Mouse (Mus musculus) forebrain, embryonic 14.5 days (tissue): ENCODE results near the gene Oxct1. TPM values are rescaled to one million over a fixed set of nuclear protein-coding genes. Genes with fewer than 3 reads are reported as not detected.

Experiments
- ATAC-seq: fragments of 200-750 bp; cut with Nextera tagmentation; 2 replicates; pipeline ENCODE4 v1.8.0; 2017; ENCODE audit warnings: mild to moderate bottlenecking, moderate library complexity
- DNase-seq: peaks from one replicate; pipeline ENCODE4 v3.0.0-alpha.2; 2015; ENCODE audit warnings: low spot score
- H3K27ac ChIP-seq: fragments of 300-500 bp; sonication (generic); 2 replicates; pipeline ENCODE4 v1.5.1; 2014; ENCODE audit warnings: low read depth, mild to moderate bottlenecking, control low read depth, low read length, moderate library complexity
- H3K27me3 ChIP-seq: fragments of 300-500 bp; sonication (generic); replicated peaks from 2 replicates; pipeline ENCODE4 v1.6.1; 2014; ENCODE audit warnings: low read length, control low read depth, mixed read lengths; ENCODE audit not compliant: control insufficient read depth, insufficient read depth
- H3K36me3 ChIP-seq: fragments of 300-500 bp; sonication (generic); 2 replicates; pipeline ENCODE4 v1.6.1; 2014; ENCODE audit warnings: low read length, control low read depth; ENCODE audit not compliant: control insufficient read depth, insufficient read depth
- H3K4me1 ChIP-seq: fragments of 300-500 bp; sonication (generic); 2 replicates; pipeline ENCODE4 v1.6.1; 2014; ENCODE audit warnings: antibody characterized with exemption, low read length, control low read depth; ENCODE audit not compliant: control insufficient read depth, insufficient read depth
- H3K4me2 ChIP-seq: fragments of 300-500 bp; sonication (generic); 2 replicates; pipeline ENCODE4 v1.6.1; 2014; ENCODE audit warnings: mild to moderate bottlenecking, control low read depth, low read length
- H3K4me3 ChIP-seq: fragments of 300-500 bp; sonication (generic); 2 replicates; pipeline ENCODE4 v1.5.1; 2014; ENCODE audit warnings: low read depth, low read length, control low read depth
- H3K9ac ChIP-seq: fragments of 300-500 bp; sonication (generic); 2 replicates; pipeline ENCODE4 v1.6.1; 2014; ENCODE audit warnings: mild to moderate bottlenecking, low read length, control low read depth, moderate library complexity
- H3K9me3 ChIP-seq: fragments of 300-500 bp; sonication (generic); replicated peaks from 2 replicates; pipeline ENCODE4 v1.6.1; 2016; ENCODE audit warnings: low read length, control low read depth, mixed read lengths; ENCODE audit not compliant: control insufficient read depth
- whole genome bisulfite sequencing: fragments of 180-500 bp; shearing (Covaris S2); extraction: QIAGEN DNeasy Blood & Tissue Kit; methylation state at CpG from one replicate; pipeline ENCODE4 v1.1.7; 2014; 5-methylcytosine and 5-hydroxymethylcytosine counted together
- polyA plus RNA-seq: library from polyadenylated mRNA; unstranded; fragments of >200 nt; fragmentation: Nextera tagmentation; extraction: Ambion mirVana; gene quantifications from 2 replicates; pipeline ENCODE4 v1.2.1, GENCODE M21; 2014

Gene Oxct1
- 244 and 275 TPM in 2 replicates for polyA plus RNA-seq

- ATAC-seq (peak; percentile 96), DNase-seq (peak; percentile 95)
- H3K9ac ChIP-seq: peak within 1 kb of the TSS; percentile 86
- peak within 1 kb of the TSS; percentile 80 for H3K4me3 ChIP-seq
- peak within 1 kb of the TSS; percentile 67 for H3K4me2 ChIP-seq
- WGBS: under 1% methylated on average over 45 of the region's 45 CpGs
- H3K4me1 ChIP-seq: peaks cover 8% of the 10 kb centered on the region; the same call in 1 of the 2 replicates
- no peaks in the 10 kb centered on the region for H3K27me3 ChIP-seq
- H3K27ac ChIP-seq: peak within 1 kb of the TSS; percentile 94
- H3K9me3 ChIP-seq: no peaks in the 10 kb centered on the region
- H3K36me3 ChIP-seq: no peaks in the 10 kb centered on the region
These were observed at the start of gene Oxct1 for GRCm38 (mm10) chr15:4026231-4026773. Gene Oxct1 (plus strand): TSS chr15:4026383.

GRCm38 (mm10) chr15:3978279-3978678 lies 47.9 kb upstream of the Oxct1 start:
- WGBS: 93% methylated on average over 2 of the region's 2 CpGs

GRCm38 (mm10) chr15:3979061-3979848 lies 46.9 kb upstream of the Oxct1 start, which contains the start of gene Fbxo4:
Gene Fbxo4 (minus strand): TSS chr15:3979573.
- peak within 1 kb of the TSS; percentile 68 for H3K4me2 ChIP-seq
- ATAC-seq (peak; percentile 94), DNase-seq (peak; percentile 58)
- H3K36me3 ChIP-seq: peaks cover 11% of the 10 kb centered on the region
- no peaks in the 10 kb centered on the region for H3K27me3 ChIP-seq
- H3K9ac ChIP-seq: peak within 1 kb of the TSS; percentile 97
- H3K4me1 ChIP-seq: no peaks in the 10 kb centered on the region
- H3K27ac ChIP-seq: peak within 1 kb of the TSS; percentile 92
- H3K4me3 ChIP-seq: peak within 1 kb of the TSS; percentile 63
- no peaks in the 10 kb centered on the region for H3K9me3 ChIP-seq
- 2% methylated on average over 45 of the region's 61 CpGs for WGBS

More at GRCm38 (mm10) chr15:3978279-3978678, 47.9 kb upstream of the Oxct1 start:
- Histone ChIP-seq H3K9ac (no peak overlapping the region), H3K4me2 (no peak overlapping the region), H3K27me3 (no peaks in the 10 kb centered on the region), H3K4me1 (no peaks in the 10 kb centered on the region), H3K9me3 (no peaks in the 10 kb centered on the region), H3K27ac (no peak overlapping the region), H3K4me3 (no peak overlapping the region), H3K36me3 (peaks cover 3% of the 10 kb centered on the region)
- DNase-seq (no peak), ATAC-seq (0 out of 2 replicates have a peak, but pooled peaks have one; percentile 12)

- Histone ChIP-seq H3K4me2 (peak overlapping the region; percentile 68), H3K27me3 (no peaks in the 10 kb centered on the region), H3K9ac (peak overlapping the region; percentile 97), H3K4me1 (no peaks in the 10 kb centered on the region), H3K4me3 (peak overlapping the region; percentile 63; the same call in 1 of the 2 replicates), H3K27ac (0 out of 2 replicates have a peak overlapping the region, but pooled peaks have one; percentile 92), H3K9me3 (no peaks in the 10 kb centered on the region), H3K36me3 (peaks cover 14% of the 10 kb centered on the region)
- peak; percentile 10; the same call in 1 of the 2 replicates for ATAC-seq
- DNase-seq: no peak
- WGBS: 92% methylated on average over 3 of the region's 3 CpGs
These were observed 46.3 kb upstream of the Oxct1 start for GRCm38 (mm10) chr15:3979871-3980270.

GRCm38 (mm10) chr15:3982732-3983131 lies 43.5 kb upstream of the Oxct1 start:
- Histone ChIP-seq H3K4me1 (no peaks in the 10 kb centered on the region), H3K27me3 (no peaks in the 10 kb centered on the region), H3K4me2 (no peak overlapping the region), H3K9me3 (no peaks in the 10 kb centered on the region), H3K4me3 (no peak overlapping the region), H3K9ac (no peak overlapping the region), H3K36me3 (peaks cover 32% of the 10 kb centered on the region), H3K27ac (no peak overlapping the region)
- WGBS: 93% methylated on average over 5 of the region's 5 CpGs
- DNase-seq (no peak), ATAC-seq (no peak)

GRCm38 (mm10) chr15:3984876-3985275 lies 41.3 kb upstream of the Oxct1 start:
- WGBS: 91% methylated on average over 2 of the region's 2 CpGs
- no peak overlapping the region for H3K27ac ChIP-seq
- no peaks in the 10 kb centered on the region for H3K27me3 ChIP-seq
- ATAC-seq: no peak
- no peak overlapping the region for H3K9ac ChIP-seq
- DNase-seq: no peak
- no peak overlapping the region for H3K4me2 ChIP-seq
- no peaks in the 10 kb centered on the region for H3K4me1 ChIP-seq
- peaks cover 44% of the 10 kb centered on the region for H3K36me3 ChIP-seq
- H3K9me3 ChIP-seq: no peaks in the 10 kb centered on the region
- H3K4me3 ChIP-seq: no peak overlapping the region

GRCm38 (mm10) chr15:3987981-3988380 lies 38.2 kb upstream of the Oxct1 start:
- no peaks in the 10 kb centered on the region for H3K9me3 ChIP-seq
- no peak overlapping the region for H3K27ac ChIP-seq
- H3K36me3 ChIP-seq: peaks cover 62% of the 10 kb centered on the region
- no peak overlapping the region for H3K4me2 ChIP-seq
- no peaks in the 10 kb centered on the region for H3K27me3 ChIP-seq
- no peak overlapping the region for H3K4me3 ChIP-seq
- 59% methylated on average over 2 of the region's 2 CpGs for WGBS
- H3K4me1 ChIP-seq: no peaks in the 10 kb centered on the region
- H3K9ac ChIP-seq: no peak overlapping the region
- DNase-seq (peak; percentile 48), ATAC-seq (peak; percentile 32; the same call in 1 of the 2 replicates)

GRCm38 (mm10) chr15:3994852-3995447 lies 31.2 kb upstream of the Oxct1 start:
- no peak for DNase-seq
- Histone ChIP-seq H3K4me2 (peak overlapping the region; percentile 69), H3K9me3 (no peaks in the 10 kb centered on the region), H3K4me1 (peaks cover 4% of the 10 kb centered on the region; the same call in 1 of the 2 replicates), H3K9ac (peak overlapping the region; percentile 83), H3K36me3 (peaks cover 20% of the 10 kb centered on the region), H3K27ac (peak overlapping the region; percentile 87), H3K27me3 (no peaks in the 10 kb centered on the region), H3K4me3 (peak overlapping the region; percentile 76)
- 28% methylated on average over 14 of the region's 14 CpGs for WGBS
- ATAC-seq: no peak
